Mouse (Mus musculus): ENCODE measurements at regions not wholly inside any gene's neighbourhood (a gene's known extent, or its start where the extent isn't known, plus 50 kb on each side); places are given as distances from the start of the nearest gene placed in this dataset.

DNA sequence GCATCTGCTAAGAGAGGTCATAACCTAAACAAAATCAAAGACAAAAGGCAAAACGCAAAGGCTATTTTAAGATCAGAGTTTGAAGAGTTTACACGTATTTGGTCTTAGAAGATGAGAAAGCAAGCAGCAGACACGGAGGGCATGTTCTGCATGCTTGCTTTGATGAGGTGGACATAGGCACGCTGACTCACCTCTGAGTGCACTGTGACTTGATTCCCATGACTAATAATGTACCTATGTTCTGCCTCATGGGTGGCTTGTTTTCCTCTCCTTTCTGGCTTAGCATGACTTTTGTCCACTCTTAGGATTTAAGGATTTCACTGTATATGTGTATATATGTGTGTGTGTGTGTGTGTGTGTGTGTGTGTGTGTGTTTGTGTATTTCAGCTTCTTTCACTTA is 75.2 kb downstream of the Klf5 start:
- TF ChIP-seq CTCF (IDR thresholded peaks at IDR 0.05; ENCODE audit: control insufficient read depth, insufficient read depth, insufficient replicate concordance, low read depth, low read length), result no peak
- no peak for TF ChIP-seq POLR2A (IDR thresholded peaks at IDR 0.05; ENCODE audit: control insufficient read depth, low read depth, low read length)
